Comparison of ENCODE assay signal across 14 mouse cellular contexts in the genomic region with DNA sequence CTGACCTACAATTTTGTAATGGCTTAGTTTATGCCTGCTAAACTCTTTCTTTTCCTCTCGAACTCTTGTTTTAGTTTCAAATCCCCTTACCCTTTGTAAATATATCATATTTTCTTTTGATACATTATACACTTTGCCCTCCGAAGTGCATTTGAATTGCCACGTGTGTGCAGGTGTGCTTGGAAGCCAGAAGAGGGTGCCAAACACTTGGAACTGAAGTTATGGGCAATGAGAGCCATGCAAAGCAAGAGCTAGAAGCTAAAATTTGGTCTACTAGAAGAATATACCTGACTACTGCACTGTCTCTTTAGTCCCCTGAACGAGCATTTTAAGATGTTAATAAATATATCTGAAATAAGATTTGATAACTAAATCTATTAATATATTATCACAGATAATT.
DNase-seq lines count a peak whose midpoint lies in the region; ATAC-seq and TF ChIP-seq lines count a peak whose summit lies in the region.
"Had no signal": no experiment of that assay in that cellular context is flagged by ENCODE, and none has a peak within 500 bp of the region (broad histone marks: within the 10 kb centered on the region; RNA-seq: fewer than 3 reads in every experiment).

No protein-coding gene starts in this region.

- no peak overlapping the region for H3K9ac ChIP-seq in ES-E14 (ENCODE audit: insufficient read depth, low read depth, low read length, poor library complexity, severe bottlenecking)
- H3K9ac ChIP-seq in embryonic facial prominence, embryonic 11.5 days (replicated peaks; ENCODE audit: low read length) = no peak overlapping the region
- H3K9ac ChIP-seq: forebrain, embryonic 15.5 days; liver, embryonic 14.5 days; midbrain, embryonic 12.5 days had no signal

- ATAC-seq in embryonic facial prominence, embryonic 11.5 days (replicated peaks; ENCODE audit: insufficient number of reproducible peaks, low FRiP score, low TSS enrichment, low read depth) = no peak
- ATAC-seq: forebrain, embryonic 15.5 days had no signal

- H3K4me1 ChIP-seq in ES-E14 (ENCODE audit: control insufficient read depth in 2 of 2, insufficient read depth in 2 of 2, low read length in 2 of 2, poor library complexity in 1 of 2) = no peaks in the 10 kb centered on the region
- H3K4me1 ChIP-seq in embryonic facial prominence, embryonic 11.5 days (ENCODE audit: control insufficient read depth, insufficient read depth, low read length) = no peaks in the 10 kb centered on the region
- H3K4me1 ChIP-seq: forebrain, embryonic 15.5 days; midbrain, embryonic 12.5 days had no signal

- in situ Hi-C loops in ES-E14 (cut with MboI; ENCODE audit: low sequenced_read_pairs in 2 of 2, unreplicated experiment in 2 of 2) = no loop called here

- intact Hi-C loops in gastrocnemius, adult 2 months (cut with DNase I) = no loop called here
- intact Hi-C loops in left cerebral cortex, postnatal 4 days (cut with DNase I) = no loop called here
- intact Hi-C loops in left cerebral cortex, postnatal 36 days (cut with DNase I) = loop anchor here (10.0 kb wide), 1 partner anchor 704 kb away; no protein-coding TSS in a partner anchor

- H3K27ac ChIP-seq in gastrocnemius, adult 2 months = no peak overlapping the region
- H3K27ac ChIP-seq in ES-E14 (ENCODE audit: insufficient read depth, low read depth, low read length, poor library complexity, severe bottlenecking) = no peak overlapping the region
- H3K27ac ChIP-seq in embryonic facial prominence, embryonic 11.5 days (replicated peaks; ENCODE audit: low read depth, low read length) = no peak overlapping the region
- H3K27ac ChIP-seq: forebrain, embryonic 15.5 days; liver, embryonic 14.5 days; midbrain, embryonic 12.5 days had no signal

- no peak overlapping the region for H3K4me2 ChIP-seq in embryonic facial prominence, embryonic 11.5 days (ENCODE audit: low read depth, low read length)
- H3K4me2 ChIP-seq: forebrain, embryonic 15.5 days; midbrain, embryonic 12.5 days had no signal

- H3K4me3 ChIP-seq in gastrocnemius, adult 2 months = no peak overlapping the region
- no peak overlapping the region for H3K4me3 ChIP-seq in ES-E14 (ENCODE audit: insufficient read depth in 1 of 2, low read depth in 1 of 2, low read length in 2 of 2, poor library complexity in 1 of 2, severe bottlenecking in 1 of 2)
- no peak overlapping the region for H3K4me3 ChIP-seq in embryonic facial prominence, embryonic 11.5 days (ENCODE audit: low read depth, low read length)
- H3K4me3 ChIP-seq: forebrain, embryonic 15.5 days; midbrain, embryonic 12.5 days had no signal

- TF ChIP-seq CTCF in gastrocnemius, adult 2 months (IDR thresholded peaks at IDR 0.05) = peak; percentile 21; the same call in 1 of the 2 replicates

- 51% methylated on average over 4 of the region's 4 CpGs for WGBS in embryonic facial prominence, embryonic 11.5 days

- no peak for DNase-seq in gastrocnemius, adult 2 months
- no peak for DNase-seq in gastrocnemius, postnatal 25 days
- peak; percentile 23 for DNase-seq in left cerebral cortex, postnatal 4 days
- DNase-seq in left cerebral cortex, postnatal 36 days (ENCODE audit: low spot score in 2 of 2) = no peak
- no peak for DNase-seq in ES-E14 (ENCODE audit: low read depth, low spot score)
- DNase-seq in embryonic facial prominence, embryonic 11.5 days (ENCODE audit: low spot score) = peak; percentile 40
- no peak for DNase-seq in urinary bladder, adult 2 months (ENCODE audit: low spot score)
- DNase-seq in yolk sac, embryonic 10.5 days (ENCODE audit: low spot score) = no peak
- DNase-seq: kidney, adult 8-10 months; spleen, adult 18-20 months; thymus, adult 18-20 months had no signal

- H3K9me3 ChIP-seq in ES-E14 (ENCODE audit: control insufficient read depth, insufficient read depth, low read depth, low read length) = no peaks in the 10 kb centered on the region
- no peaks in the 10 kb centered on the region for H3K9me3 ChIP-seq in embryonic facial prominence, embryonic 11.5 days (replicated peaks; ENCODE audit: control insufficient read depth, low read length)
- H3K9me3 ChIP-seq: forebrain, embryonic 15.5 days; midbrain, embryonic 12.5 days had no signal

- H3K27me3 ChIP-seq in embryonic facial prominence, embryonic 11.5 days (ENCODE audit: control insufficient read depth, insufficient read depth, low read length) = no peaks in the 10 kb centered on the region
- H3K27me3 ChIP-seq: forebrain, embryonic 15.5 days; midbrain, embryonic 12.5 days had no signal

- H3K36me3 ChIP-seq in ES-E14 (ENCODE audit: control insufficient read depth, insufficient read depth, low read length, poor library complexity, severe bottlenecking) = no peaks in the 10 kb centered on the region
- H3K36me3 ChIP-seq in embryonic facial prominence, embryonic 11.5 days (replicated peaks; ENCODE audit: control insufficient read depth, insufficient read depth, low read depth, low read length) = no peaks in the 10 kb centered on the region
- H3K36me3 ChIP-seq: forebrain, embryonic 15.5 days; midbrain, embryonic 12.5 days had no signal

TF ChIP-seq in ES-E14, 5 proteins besides CTCF, POLR2A, EP300 and RAD21:
- TF ChIP-seq ZC3H11A (IDR thresholded peaks at IDR 0.05; ENCODE audit: borderline replicate concordance, low read depth, low read length) (0 out of 2 replicates have a peak, but pooled peaks have one; percentile 11), CHD2 (IDR thresholded peaks at IDR 0.05; ENCODE audit: low read depth, low read length) (no peak), ZNF384 (IDR thresholded peaks at IDR 0.05; ENCODE audit: low read depth, low read length) (no peak), MAFK (IDR thresholded peaks at IDR 0.05; ENCODE audit: insufficient read depth, low read depth, low read length) (no peak), HCFC1 (IDR thresholded peaks at IDR 0.05; ENCODE audit: borderline replicate concordance, insufficient read depth, low read length) (no peak)

Comparison
In these comparisons a context has a peak if more than half of its experiments do, and no peak if none do; other contexts are left out.
1. DNase-seq: peak in left cerebral cortex, postnatal 4 days (single experiment) and embryonic facial prominence, embryonic 11.5 days (single experiment); none in gastrocnemius, adult 2 months (single experiment), gastrocnemius, postnatal 25 days (single experiment), left cerebral cortex, postnatal 36 days (0 of 2), ES-E14 (single experiment), urinary bladder, adult 2 months (single experiment) and yolk sac, embryonic 10.5 days (single experiment).